In the genomic region with DNA sequence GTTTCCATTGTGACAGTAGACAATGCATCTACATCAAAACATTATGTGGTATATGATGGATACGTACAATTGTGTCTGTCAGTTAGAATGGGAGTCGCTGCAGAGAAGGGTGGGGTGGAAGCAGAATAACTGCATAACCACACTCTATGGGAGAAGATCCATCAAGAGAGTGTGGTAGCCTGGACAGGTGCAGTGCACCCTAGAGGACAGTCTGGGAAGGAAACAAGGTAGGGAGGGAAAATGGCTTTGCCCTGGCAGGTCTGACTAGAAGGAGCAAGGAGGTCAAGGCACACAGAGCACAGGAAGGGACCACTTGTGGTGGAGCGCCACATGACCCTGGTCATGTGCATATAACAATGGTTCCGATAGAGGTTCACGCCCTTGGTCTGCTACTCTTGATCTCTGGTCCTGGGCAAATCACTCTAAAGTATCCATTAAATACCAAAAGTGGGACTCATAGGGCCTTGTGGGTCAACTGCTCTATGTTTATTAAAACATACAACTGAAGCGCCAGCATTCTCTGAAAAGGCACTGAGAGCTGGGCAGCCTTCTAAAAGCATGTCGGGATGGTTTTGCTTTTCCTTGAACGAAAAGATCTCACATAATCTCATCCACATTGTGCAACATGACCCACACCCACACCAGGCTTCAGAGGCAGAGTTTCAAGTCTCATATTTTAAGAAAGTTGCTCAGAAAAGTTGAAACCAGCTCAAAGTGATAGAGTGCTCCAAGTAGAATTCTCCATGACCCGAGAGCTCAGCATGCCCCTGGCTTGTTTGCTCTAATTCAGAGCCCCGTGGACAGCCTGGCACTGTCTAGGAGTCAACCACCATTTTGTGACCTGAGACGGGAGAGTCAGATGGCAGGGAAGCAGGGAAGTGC, we compare ENCODE assay signal across 13 mouse cellular contexts.
A peak's percentile ranks its signal among the peaks of the same experiment; 100 is the strongest.
DNase-seq lines count a peak whose midpoint lies in the region; ATAC-seq and TF ChIP-seq lines count a peak whose summit lies in the region.
"Had no signal": no experiment of that assay in that cellular context is flagged by ENCODE, and none has a peak within 500 bp of the region (broad histone marks: within the 10 kb centered on the region; RNA-seq: fewer than 3 reads in every experiment).

No protein-coding gene starts in this region.

- no peak overlapping the region for H3K27ac ChIP-seq in cerebellum, adult 2 months (ENCODE audit: insufficient read depth, low read length)
- H3K27ac ChIP-seq in hindbrain, embryonic 14.5 days = 0 out of 2 replicates have a peak overlapping the region, but pooled peaks have one; percentile 65
- no peak overlapping the region for H3K27ac ChIP-seq in hindbrain, embryonic 12.5 days
- H3K27ac ChIP-seq in midbrain, postnatal 0 days (ENCODE audit: low read depth, low read length) = no peak overlapping the region
- no peak overlapping the region for H3K27ac ChIP-seq in midbrain, embryonic 11.5 days (ENCODE audit: low read depth, low read length)
- H3K27ac ChIP-seq: macrophage; neural tube, embryonic 12.5 days had no signal

- 0 out of 2 replicates have a peak, but pooled peaks have one; percentile 7 for TF ChIP-seq CTCF in cerebellum, adult 2 months (IDR thresholded peaks at IDR 0.05; ENCODE audit: borderline replicate concordance, insufficient read depth, low read depth, low read length)
- peak; percentile 29; the same call in 1 of the 2 replicates for TF ChIP-seq CTCF in midbrain, postnatal 0 days (IDR thresholded peaks at IDR 0.05)

- no peak for DNase-seq in cerebellum, adult 2 months
- no peak for DNase-seq in cerebellum, postnatal 14 days
- DNase-seq in hindbrain, embryonic 14.5 days (ENCODE audit: low spot score) = no peak
- DNase-seq in midbrain, postnatal 0 days (ENCODE audit: low spot score) = no peak
- DNase-seq in midbrain, embryonic 11.5 days (ENCODE audit: low spot score, missing footprints) = no peak
- no peak for DNase-seq in adrenal gland, postnatal 14 days
- DNase-seq in urinary bladder, adult 18-20 months (ENCODE audit: low spot score in 2 of 2) = no peak
- DNase-seq: cerebellum, adult 9-11 months; layer of hippocampus, adult 9-11 months had no signal

- H3K27me3 ChIP-seq in cerebellum, adult 2 months (ENCODE audit: control insufficient read depth, insufficient read depth, low read length) = no peaks in the 10 kb centered on the region
- H3K27me3 ChIP-seq in hindbrain, embryonic 14.5 days (ENCODE audit: control insufficient read depth, insufficient read depth, low read length) = no peaks in the 10 kb centered on the region
- H3K27me3 ChIP-seq in hindbrain, embryonic 12.5 days = no peaks in the 10 kb centered on the region
- H3K27me3 ChIP-seq in midbrain, postnatal 0 days (ENCODE audit: insufficient read depth, low read length) = no peaks in the 10 kb centered on the region
- H3K27me3 ChIP-seq in midbrain, embryonic 11.5 days (ENCODE audit: control insufficient read depth, insufficient read depth, low read length) = no peaks in the 10 kb centered on the region
- H3K27me3 ChIP-seq: limb, embryonic 12.5 days; neural tube, embryonic 12.5 days had no signal

- no peak overlapping the region for H3K4me3 ChIP-seq in cerebellum, adult 2 months (replicated peaks; ENCODE audit: insufficient read depth, low read depth, low read length)
- H3K4me3 ChIP-seq in hindbrain, embryonic 14.5 days (replicated peaks; ENCODE audit: low read length) = no peak overlapping the region
- no peak overlapping the region for H3K4me3 ChIP-seq in hindbrain, embryonic 12.5 days
- H3K4me3 ChIP-seq in midbrain, postnatal 0 days (ENCODE audit: low read depth, low read length) = no peak overlapping the region
- H3K4me3 ChIP-seq in midbrain, embryonic 11.5 days (ENCODE audit: low read depth, low read length) = no peak overlapping the region
- H3K4me3 ChIP-seq: limb, embryonic 12.5 days; neural tube, embryonic 12.5 days had no signal

- H3K9me3 ChIP-seq in hindbrain, embryonic 14.5 days (ENCODE audit: control insufficient read depth, low read length) = no peaks in the 10 kb centered on the region
- no peaks in the 10 kb centered on the region for H3K9me3 ChIP-seq in hindbrain, embryonic 12.5 days (replicated peaks)
- no peaks in the 10 kb centered on the region for H3K9me3 ChIP-seq in midbrain, postnatal 0 days (ENCODE audit: low read length)
- H3K9me3 ChIP-seq in midbrain, embryonic 11.5 days (ENCODE audit: control insufficient read depth, low read length) = no peaks in the 10 kb centered on the region
- H3K9me3 ChIP-seq: limb, embryonic 12.5 days; neural tube, embryonic 12.5 days had no signal

- H3K36me3 ChIP-seq in hindbrain, embryonic 14.5 days (replicated peaks; ENCODE audit: control insufficient read depth, insufficient read depth) = no peaks in the 10 kb centered on the region
- H3K36me3 ChIP-seq in hindbrain, embryonic 12.5 days = no peaks in the 10 kb centered on the region
- H3K36me3 ChIP-seq in midbrain, postnatal 0 days (ENCODE audit: insufficient read depth, low read length) = no peaks in the 10 kb centered on the region
- no peaks in the 10 kb centered on the region for H3K36me3 ChIP-seq in midbrain, embryonic 11.5 days (ENCODE audit: control insufficient read depth, insufficient read depth, low read length)
- H3K36me3 ChIP-seq: limb, embryonic 12.5 days; neural tube, embryonic 12.5 days had no signal

- peaks cover 9% of the 10 kb centered on the region for H3K4me1 ChIP-seq in cerebellum, adult 2 months (ENCODE audit: control insufficient read depth, insufficient read depth, low read length)
- peaks cover 14% of the 10 kb centered on the region for H3K4me1 ChIP-seq in hindbrain, embryonic 14.5 days (replicated peaks; ENCODE audit: control insufficient read depth, insufficient read depth, low read length)
- peaks cover 34% of the 10 kb centered on the region for H3K4me1 ChIP-seq in hindbrain, embryonic 12.5 days
- H3K4me1 ChIP-seq in midbrain, postnatal 0 days (ENCODE audit: insufficient read depth, low read length) = peaks cover 3% of the 10 kb centered on the region; the same call in 1 of the 2 replicates
- peaks cover 6% of the 10 kb centered on the region for H3K4me1 ChIP-seq in midbrain, embryonic 11.5 days (ENCODE audit: control insufficient read depth, insufficient read depth, low read length)

- no peak for ATAC-seq in hindbrain, embryonic 14.5 days (ENCODE audit: low FRiP score)
- no peak for ATAC-seq in hindbrain, embryonic 12.5 days (ENCODE audit: low FRiP score)
- ATAC-seq in midbrain, postnatal 0 days (ENCODE audit: low FRiP score) = no peak
- ATAC-seq in midbrain, embryonic 11.5 days (ENCODE audit: low FRiP score) = no peak

- H3K9ac ChIP-seq in hindbrain, embryonic 14.5 days = no peak overlapping the region
- no peak overlapping the region for H3K9ac ChIP-seq in hindbrain, embryonic 12.5 days
- no peak overlapping the region for H3K9ac ChIP-seq in midbrain, postnatal 0 days (replicated peaks; ENCODE audit: low read length, poor library complexity, severe bottlenecking)
- H3K9ac ChIP-seq in midbrain, embryonic 11.5 days (ENCODE audit: low read length) = no peak overlapping the region
- H3K9ac ChIP-seq: limb, embryonic 12.5 days; neural tube, embryonic 12.5 days had no signal

- H3K4me2 ChIP-seq in hindbrain, embryonic 14.5 days (replicated peaks) = no peak overlapping the region
- H3K4me2 ChIP-seq in hindbrain, embryonic 12.5 days (replicated peaks) = no peak overlapping the region
- no peak overlapping the region for H3K4me2 ChIP-seq in midbrain, postnatal 0 days (ENCODE audit: low read depth, low read length, poor library complexity, severe bottlenecking)
- H3K4me2 ChIP-seq in midbrain, embryonic 11.5 days = no peak overlapping the region
- H3K4me2 ChIP-seq: limb, embryonic 12.5 days; neural tube, embryonic 12.5 days had no signal

- no peak for TF ChIP-seq POLR2A in cerebellum, adult 2 months (IDR thresholded peaks at IDR 0.05; ENCODE audit: borderline replicate concordance, insufficient read depth, low read length)

- 86% methylated on average over 11 of the region's 11 CpGs for WGBS in cerebellum, adult 2 months
- 92% methylated on average over 11 of the region's 11 CpGs for WGBS in hindbrain, embryonic 14.5 days
- WGBS in hindbrain, embryonic 12.5 days = 94% methylated on average over 11 of the region's 11 CpGs
- WGBS in midbrain, postnatal 0 days = 92% methylated on average over 11 of the region's 11 CpGs
- 94% methylated on average over 11 of the region's 11 CpGs for WGBS in midbrain, embryonic 11.5 days
